Mouse (Mus musculus) heart, embryonic 16.5 days (tissue): ENCODE data around the gene Ergic1. TPM values are rescaled to one million over a fixed set of nuclear protein-coding genes. Genes with fewer than 3 reads are reported as not detected.

ENCODE experiments used
- ATAC-seq: fragments of 200-750 bp; cut with Nextera tagmentation; replicated peaks from 2 replicates; pipeline ENCODE4 v1.8.0; 2017; ENCODE audit warnings: moderate number of reproducible peaks; ENCODE audit not compliant: insufficient read depth, low FRiP score; ENCODE audit errors: extremely low read depth
- H3K27ac ChIP-seq: fragments of 300-500 bp; sonication (generic); 2 replicates; pipeline ENCODE4 v1.5.1; 2014; ENCODE audit warnings: mild to moderate bottlenecking, low read length, control low read depth, moderate library complexity
- H3K27me3 ChIP-seq: fragments of 300-500 bp; sonication (generic); 2 replicates; pipeline ENCODE4 v1.6.1; 2014; ENCODE audit warnings: low read length, mixed read lengths; ENCODE audit not compliant: control insufficient read depth, insufficient read depth
- H3K36me3 ChIP-seq: fragments of 300-500 bp; sonication (generic); 2 replicates; pipeline ENCODE4 v1.6.1; 2014; ENCODE audit not compliant: control insufficient read depth, insufficient read depth
- H3K4me1 ChIP-seq: fragments of 300-500 bp; sonication (generic); 2 replicates; pipeline ENCODE4 v1.6.1; 2014; ENCODE audit warnings: low read length, mixed read lengths; ENCODE audit not compliant: control insufficient read depth, insufficient read depth
- H3K4me2 ChIP-seq: fragments of 300-500 bp; sonication (generic); 2 replicates; pipeline ENCODE4 v1.6.1; 2014; ENCODE audit warnings: low read depth, mild to moderate bottlenecking, control low read depth, low read length
- H3K4me3 ChIP-seq: fragments of 300-500 bp; sonication (generic); 2 replicates; pipeline ENCODE4 v1.5.1; 2014; ENCODE audit warnings: mild to moderate bottlenecking, control low read depth, low read length
- H3K9ac ChIP-seq: fragments of 300-500 bp; sonication (generic); 2 replicates; pipeline ENCODE4 v1.6.1; 2014; ENCODE audit warnings: low read length, control low read depth
- H3K9me3 ChIP-seq: fragments of 300-500 bp; sonication (generic); replicated peaks from 2 replicates; pipeline ENCODE4 v1.6.1; 2016; ENCODE audit warnings: low read length; ENCODE audit not compliant: control insufficient read depth
- WGBS: fragments of 180-500 bp; shearing (Covaris S2); extraction: QIAGEN DNeasy Blood & Tissue Kit; methylation state at CpG from one replicate; pipeline ENCODE4 v1.1.7; 2014; 5-methylcytosine and 5-hydroxymethylcytosine counted together
- polyA plus RNA-seq: library from polyadenylated mRNA; unstranded; fragments of >200 nt; fragmentation: Nextera tagmentation; extraction: Ambion mirVana; gene quantifications from 2 replicates; pipeline ENCODE4 v1.2.1, GENCODE M21; 2015

Gene Ergic1
- polyA plus RNA-seq, result 82.7 and 84.9 TPM in 2 replicates

- Histone ChIP-seq H3K4me3 (peak within 1 kb of the TSS; percentile 89), H3K9me3 (no peaks in the 10 kb centered on the region; the same call in 1 of the 2 replicates), H3K9ac (peak within 1 kb of the TSS; percentile 75), H3K36me3 (peaks cover 17% of the 10 kb centered on the region), H3K4me2 (peak within 1 kb of the TSS; percentile 85), H3K4me1 (peaks cover 21% of the 10 kb centered on the region), H3K27me3 (no peaks in the 10 kb centered on the region), H3K27ac (peak within 1 kb of the TSS; percentile 78)
- WGBS, result under 1% methylated on average over 34 of the region's 36 CpGs
- ATAC-seq, result peak; percentile 93
Measured at GRCm38 (mm10) chr17:26561290-26561640, at the start of gene Ergic1. Ergic1 (plus strand) TSS chr17:26561489.

GRCm38 (mm10) chr17:26511816-26512774 is 49.2 kb upstream of the Ergic1 start:
- no peaks in the 10 kb centered on the region for H3K9me3 ChIP-seq
- H3K4me2 ChIP-seq, result no peak overlapping the region
- ATAC-seq, result no peak
- WGBS, result 63% methylated on average over 7 of the region's 7 CpGs
- no peaks in the 10 kb centered on the region for H3K36me3 ChIP-seq
- peak overlapping the region; percentile 85 for H3K27ac ChIP-seq
- no peak overlapping the region for H3K4me3 ChIP-seq
- peak overlapping the region; percentile 15; the same call in 1 of the 2 replicates for H3K9ac ChIP-seq
- H3K27me3 ChIP-seq, result no peaks in the 10 kb centered on the region
- H3K4me1 ChIP-seq, result peaks cover 40% of the 10 kb centered on the region

DNA sequence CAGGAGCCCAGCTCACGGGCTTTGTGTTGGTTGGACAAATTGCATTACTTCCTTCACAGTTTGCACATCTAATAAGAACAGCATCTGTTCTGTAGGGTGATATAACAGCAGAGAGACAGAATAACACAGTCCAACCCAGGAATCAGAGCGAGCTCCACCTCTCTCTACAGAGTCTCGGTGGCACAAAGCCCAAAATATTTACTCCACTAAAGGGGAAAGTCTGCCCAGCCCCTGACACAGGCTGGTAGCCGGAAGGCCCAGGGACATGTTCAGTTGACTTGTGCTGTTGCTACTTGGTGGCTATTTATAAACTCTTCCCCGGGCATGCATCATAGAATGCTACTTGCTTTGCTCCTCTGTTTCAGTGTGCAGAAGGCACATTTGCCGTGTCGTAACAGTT is 48.3 kb upstream of the Ergic1 start:
- H3K27me3 ChIP-seq, result no peaks in the 10 kb centered on the region
- no peak overlapping the region for H3K4me2 ChIP-seq
- peak overlapping the region; percentile 85 for H3K27ac ChIP-seq
- H3K9ac ChIP-seq, result 0 out of 2 replicates have a peak overlapping the region, but pooled peaks have one; percentile 11
- no peaks in the 10 kb centered on the region for H3K9me3 ChIP-seq
- H3K4me1 ChIP-seq, result peaks cover 40% of the 10 kb centered on the region
- no peak overlapping the region for H3K4me3 ChIP-seq
- no peak for ATAC-seq
- 31% methylated on average over 7 of the region's 7 CpGs for WGBS
- no peaks in the 10 kb centered on the region for H3K36me3 ChIP-seq

GRCm38 (mm10) chr17:26513459-26514290 is 47.6 kb upstream of the Ergic1 start:
- Histone ChIP-seq H3K4me1 (peaks cover 40% of the 10 kb centered on the region), H3K9me3 (no peaks in the 10 kb centered on the region), H3K4me2 (no peak overlapping the region), H3K36me3 (no peaks in the 10 kb centered on the region), H3K27ac (peak overlapping the region; percentile 85), H3K27me3 (no peaks in the 10 kb centered on the region), H3K9ac (0 out of 2 replicates have a peak overlapping the region, but pooled peaks have one; percentile 41), H3K4me3 (no peak overlapping the region)
- 72% methylated on average over 6 of the region's 6 CpGs for WGBS
- ATAC-seq, result no peak

DNA sequence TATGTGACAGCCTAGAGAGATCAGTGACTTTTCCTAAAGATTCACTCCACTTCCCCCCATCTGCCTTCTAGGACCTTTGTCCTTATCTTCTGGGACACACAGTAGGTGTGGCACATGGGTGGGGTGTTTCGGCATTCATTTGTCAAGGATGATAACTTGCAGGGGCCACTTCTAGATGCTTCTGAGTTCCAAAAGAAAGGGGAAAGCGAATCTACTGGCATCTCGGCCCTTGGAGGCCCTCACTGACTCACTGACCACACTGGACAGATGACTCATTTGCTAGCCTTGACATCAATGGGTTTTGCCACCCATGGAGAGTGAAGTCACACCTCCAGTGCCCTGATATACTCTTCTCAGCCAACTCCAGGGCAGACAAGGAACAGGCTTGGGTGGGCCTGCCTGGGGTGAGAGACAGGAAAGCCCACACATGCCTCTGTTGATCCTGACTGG is 46.7 kb upstream of the Ergic1 start:
- Histone ChIP-seq H3K27me3 (no peaks in the 10 kb centered on the region), H3K27ac (no peak overlapping the region), H3K36me3 (no peaks in the 10 kb centered on the region), H3K4me2 (no peak overlapping the region), H3K4me3 (no peak overlapping the region), H3K9me3 (no peaks in the 10 kb centered on the region), H3K9ac (no peak overlapping the region), H3K4me1 (peaks cover 35% of the 10 kb centered on the region)
- no peak for ATAC-seq
- 68% methylated on average over 3 of the region's 3 CpGs for WGBS

- H3K4me2 ChIP-seq, result no peak overlapping the region
- no peak overlapping the region for H3K9ac ChIP-seq
- no peaks in the 10 kb centered on the region for H3K27me3 ChIP-seq
- ATAC-seq, result no peak
- H3K27ac ChIP-seq, result no peak overlapping the region
- H3K4me3 ChIP-seq, result no peak overlapping the region
- 75% methylated on average over 4 of the region's 4 CpGs for WGBS
- H3K9me3 ChIP-seq, result no peaks in the 10 kb centered on the region
- no peaks in the 10 kb centered on the region for H3K36me3 ChIP-seq
- H3K4me1 ChIP-seq, result peaks cover 28% of the 10 kb centered on the region
Measured at GRCm38 (mm10) chr17:26515675-26516074, 45.6 kb upstream of the Ergic1 start.

DNA sequence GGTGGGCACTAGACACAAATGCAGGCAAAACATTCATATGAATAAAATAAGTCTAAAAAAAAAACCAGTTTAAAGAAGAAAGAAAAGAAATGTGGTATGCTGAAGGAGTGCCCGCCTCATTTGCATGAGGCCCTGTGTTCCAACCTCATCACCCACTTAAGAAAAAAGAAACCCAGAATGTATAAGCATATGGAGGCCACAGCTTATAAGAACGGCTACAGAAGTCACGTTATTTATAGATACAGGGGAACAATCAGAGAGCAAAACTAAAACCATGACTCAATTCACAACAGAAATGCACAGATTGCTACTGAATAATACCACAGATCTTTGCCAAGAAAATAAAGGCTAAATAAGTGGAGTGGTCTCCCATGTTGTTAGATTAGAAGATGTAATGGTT is 43.0 kb upstream of the Ergic1 start:
- Histone ChIP-seq H3K27ac (no peak overlapping the region), H3K4me2 (no peak overlapping the region), H3K9me3 (no peaks in the 10 kb centered on the region), H3K4me1 (peaks cover 10% of the 10 kb centered on the region), H3K36me3 (no peaks in the 10 kb centered on the region), H3K4me3 (no peak overlapping the region), H3K27me3 (no peaks in the 10 kb centered on the region), H3K9ac (no peak overlapping the region)
- WGBS, result 60% methylated on average over 3 of the region's 3 CpGs
- ATAC-seq, result no peak

DNA sequence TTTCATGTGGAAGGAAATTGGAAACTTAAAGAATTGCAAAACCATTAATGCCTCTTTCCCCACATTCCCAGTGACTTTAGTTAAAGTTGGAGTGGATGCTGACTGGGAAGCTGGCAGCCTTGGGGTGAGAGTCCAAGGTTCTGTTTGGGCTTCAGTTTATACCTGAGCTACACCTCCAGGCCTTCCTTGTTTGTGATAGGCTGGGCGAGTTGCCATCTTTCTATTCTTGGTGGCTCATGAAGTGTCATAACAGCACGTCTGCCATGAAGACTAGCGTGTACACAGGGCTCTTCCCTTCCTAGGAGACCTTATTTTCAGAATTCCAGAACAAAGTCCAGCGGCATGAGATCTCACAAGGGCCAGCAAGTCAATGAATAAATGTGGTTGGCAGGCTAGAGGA is 38.6 kb upstream of the Ergic1 start:
- Histone ChIP-seq H3K4me1 (no peaks in the 10 kb centered on the region; the same call in 1 of the 2 replicates), H3K27me3 (no peaks in the 10 kb centered on the region), H3K27ac (no peak overlapping the region), H3K4me3 (no peak overlapping the region), H3K36me3 (no peaks in the 10 kb centered on the region), H3K9me3 (no peaks in the 10 kb centered on the region), H3K9ac (no peak overlapping the region), H3K4me2 (no peak overlapping the region)
- no peak for ATAC-seq
- WGBS, result 67% methylated on average over 4 of the region's 4 CpGs
